Mouse (Mus musculus) heart, postnatal 0 days (tissue): ENCODE results near the gene Tmc4. TPM values are rescaled to one million over a fixed set of nuclear protein-coding genes. Genes with fewer than 3 reads are reported as not detected.

Experiments
- ATAC-seq: fragments of 200-750 bp; cut with Nextera tagmentation; 2 replicates; pipeline ENCODE4 v1.8.0; 2017; ENCODE audit warnings: low read depth, moderate number of reproducible peaks, moderate library complexity; ENCODE audit not compliant: insufficient read depth
- DNase-seq: peaks from one replicate; pipeline ENCODE4 v3.0.0-alpha.2; 2016; ENCODE audit warnings: low spot score
- H3K27ac ChIP-seq: fragments of 300-500 bp; sonication (generic); 2 replicates; pipeline ENCODE4 v1.5.1; 2014; ENCODE audit warnings: low read depth, mild to moderate bottlenecking
- H3K27me3 ChIP-seq: fragments of 300-500 bp; sonication (generic); 2 replicates; pipeline ENCODE4 v1.6.1; 2014; ENCODE audit warnings: low read length, mixed read lengths; ENCODE audit not compliant: control insufficient read depth, insufficient read depth
- H3K36me3 ChIP-seq: fragments of 300-500 bp; sonication (generic); replicated peaks from 2 replicates; pipeline ENCODE4 v1.6.1; 2014; ENCODE audit warnings: low read length, mixed read lengths; ENCODE audit not compliant: control insufficient read depth, insufficient read depth
- H3K4me1 ChIP-seq: fragments of 300-500 bp; sonication (generic); 2 replicates; pipeline ENCODE4 v1.6.1; 2014; ENCODE audit warnings: antibody characterized with exemption; ENCODE audit not compliant: control insufficient read depth, insufficient read depth
- H3K4me2 ChIP-seq: fragments of 300-500 bp; sonication (generic); 2 replicates; pipeline ENCODE4 v1.6.1; 2014; ENCODE audit warnings: low read depth, mild to moderate bottlenecking, low read length, moderate library complexity
- H3K4me3 ChIP-seq: fragments of 300-500 bp; sonication (generic); 2 replicates; pipeline ENCODE4 v1.5.1; 2014; ENCODE audit warnings: low read depth, low read length
- H3K9ac ChIP-seq: fragments of 300-500 bp; sonication (generic); replicated peaks from 2 replicates; pipeline ENCODE4 v1.6.1; 2014; ENCODE audit warnings: low read depth, low read length, mixed read lengths
- H3K9me3 ChIP-seq: fragments of 300-500 bp; sonication (generic); replicated peaks from 2 replicates; pipeline ENCODE4 v1.6.1; 2016; ENCODE audit warnings: low read length; ENCODE audit not compliant: control insufficient read depth
- CTCF ChIP-seq: IDR thresholded peaks from 2 replicates; pipeline ENCODE4 v1.5.1; 2016; ENCODE audit warnings: antibody characterized with exemption, control low read depth, low read depth
- EP300 ChIP-seq: IDR thresholded peaks from 2 replicates; pipeline ENCODE4 v1.6.1; 2016; ENCODE audit warnings: antibody characterized with exemption, low read depth
- WGBS: fragments of 180-500 bp; shearing (Covaris S2); extraction: QIAGEN DNeasy Blood & Tissue Kit; methylation state at CpG from one replicate; pipeline ENCODE4 v1.1.7; 2014; 5-methylcytosine and 5-hydroxymethylcytosine counted together
- polyA plus RNA-seq: library from polyadenylated mRNA; unstranded; fragments of >200 nt; fragmentation: Nextera tagmentation; extraction: Ambion mirVana; gene quantifications from 2 replicates; pipeline ENCODE4 v1.2.1, GENCODE M21; 2015
- total RNA-seq: library from RNA; depleted of rRNA; stranded (reverse); fragments of >200 nt; gene quantifications from 2 replicates; pipeline ENCODE4 v1.2.3, GENCODE M21; 2014; ENCODE audit warnings: low replicate concordance

Tmc4 gene
- total and polyA plus RNA-seq, 2 experiments from 2014 or later: 0.99 to 2.3 TPM

DNA sequence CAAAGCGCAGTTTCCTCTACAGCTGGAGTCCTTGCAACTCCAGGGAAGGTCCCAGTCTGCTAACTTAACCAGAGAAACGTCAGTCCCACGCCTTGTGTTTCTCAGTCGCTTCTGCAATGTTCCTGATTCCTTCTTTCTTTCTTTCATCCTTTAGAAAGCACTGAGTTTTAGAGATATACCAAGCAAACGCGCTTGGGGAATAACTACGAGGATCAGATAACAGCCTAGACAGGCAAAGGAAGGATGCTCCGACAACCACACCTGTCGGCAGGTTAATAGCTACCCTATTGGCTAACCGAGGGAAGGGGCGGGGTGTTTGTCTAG is 33.0 kb downstream of the Tmc4 start:
- DNase-seq (no peak), ATAC-seq (no peak)
- 2% methylated on average over 11 of the region's 11 CpGs for WGBS
- peak overlapping the region; percentile 51 for H3K4me2 ChIP-seq
- H3K4me1 ChIP-seq: peaks cover 23% of the 10 kb centered on the region
- peak overlapping the region; percentile 44; the same call in 1 of the 2 replicates for H3K27ac ChIP-seq
- TF ChIP-seq EP300 (no peak), CTCF (no peak)
- H3K9ac ChIP-seq: no peak overlapping the region
- H3K36me3 ChIP-seq: peaks cover 22% of the 10 kb centered on the region
- H3K4me3 ChIP-seq: peak overlapping the region; percentile 40
- no peaks in the 10 kb centered on the region for H3K9me3 ChIP-seq
- no peaks in the 10 kb centered on the region for H3K27me3 ChIP-seq

DNA sequence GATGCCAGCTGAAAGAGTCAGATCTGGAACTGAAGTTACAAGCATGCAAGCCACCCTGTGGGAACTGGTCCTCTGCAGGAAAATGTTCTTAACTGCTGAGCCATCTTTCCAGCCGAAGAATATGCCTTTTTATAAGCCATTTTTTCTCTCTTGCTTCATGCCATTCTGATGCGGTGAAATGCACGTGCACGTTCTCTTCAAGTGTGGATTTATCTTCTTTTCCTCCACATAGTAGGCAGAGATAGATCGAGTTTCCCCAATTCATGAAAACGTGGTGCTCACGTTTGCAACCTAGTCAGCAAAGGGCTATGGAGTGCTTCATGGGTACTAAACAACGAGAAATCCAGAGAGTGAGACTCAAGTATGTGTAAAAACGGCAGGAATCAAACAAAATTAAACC is 33.5 kb downstream of the Tmc4 start:
- WGBS: 25% methylated on average over 9 of the region's 9 CpGs
- peak overlapping the region; percentile 51 for H3K4me2 ChIP-seq
- H3K4me1 ChIP-seq: peaks cover 23% of the 10 kb centered on the region
- no peak for DNase-seq
- no peak overlapping the region for H3K9ac ChIP-seq
- H3K27ac ChIP-seq: no peak overlapping the region
- H3K36me3 ChIP-seq: peaks cover 27% of the 10 kb centered on the region
- no peaks in the 10 kb centered on the region for H3K9me3 ChIP-seq
- ATAC-seq: no peak
- H3K27me3 ChIP-seq: no peaks in the 10 kb centered on the region
- no peak for TF ChIP-seq CTCF
- TF ChIP-seq EP300: no peak
- H3K4me3 ChIP-seq: peak overlapping the region; percentile 40; the same call in 1 of the 2 replicates

DNA sequence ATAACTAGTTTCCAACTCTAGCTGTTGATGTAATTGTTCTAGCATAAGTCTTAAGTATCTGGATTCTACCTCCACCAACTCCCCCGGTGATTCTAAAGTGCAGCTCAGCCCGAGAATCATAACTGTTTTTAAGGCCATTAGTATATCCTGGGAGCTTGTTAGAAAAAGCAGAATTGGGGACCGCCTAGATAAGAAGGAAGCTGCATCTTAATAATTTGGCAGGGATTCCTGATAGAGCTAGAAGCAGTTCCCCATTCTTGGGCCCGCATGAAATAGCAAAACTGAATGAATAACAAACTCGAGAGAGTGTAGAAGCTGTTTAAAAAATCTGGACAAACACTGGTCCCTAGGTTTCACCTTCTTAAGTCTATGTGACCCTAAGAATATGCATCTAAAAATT is 33.9 kb downstream of the Tmc4 start:
- WGBS: 50% methylated on average over 5 of the region's 5 CpGs
- no peak overlapping the region for H3K4me3 ChIP-seq
- no peak overlapping the region for H3K4me2 ChIP-seq
- peaks cover 31% of the 10 kb centered on the region for H3K36me3 ChIP-seq
- H3K27me3 ChIP-seq: no peaks in the 10 kb centered on the region
- peaks cover 19% of the 10 kb centered on the region for H3K4me1 ChIP-seq
- DNase-seq (no peak), ATAC-seq (no peak)
- no peak overlapping the region for H3K27ac ChIP-seq
- no peaks in the 10 kb centered on the region for H3K9me3 ChIP-seq
- no peak overlapping the region for H3K9ac ChIP-seq
- TF ChIP-seq EP300 (no peak), CTCF (no peak)

DNA sequence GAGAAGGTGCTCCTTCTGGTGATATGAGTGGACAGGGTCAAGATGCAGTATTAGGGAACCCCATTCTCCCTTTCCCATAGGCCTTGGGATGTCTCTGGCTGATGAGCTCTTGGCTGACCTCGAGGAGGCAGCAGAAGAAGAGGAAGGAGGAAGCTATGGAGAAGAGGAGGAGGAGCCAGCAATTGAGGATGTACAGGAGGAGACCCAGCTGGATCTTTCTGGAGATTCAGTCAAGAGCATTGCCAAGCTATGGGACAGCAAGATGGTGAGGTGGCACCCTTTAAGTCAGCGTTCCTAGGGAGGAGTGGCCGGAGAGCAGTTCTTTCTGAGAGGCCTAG is 46.9 kb downstream of the Tmc4 start:
- no peaks in the 10 kb centered on the region for H3K27me3 ChIP-seq
- H3K4me3 ChIP-seq: peak overlapping the region; percentile 84
- H3K9ac ChIP-seq: peak overlapping the region; percentile 85; the same call in 1 of the 2 replicates
- peaks cover 21% of the 10 kb centered on the region for H3K36me3 ChIP-seq
- ATAC-seq (no peak), DNase-seq (no peak)
- H3K4me2 ChIP-seq: peak overlapping the region; percentile 79
- H3K4me1 ChIP-seq: peaks cover 13% of the 10 kb centered on the region
- 55% methylated on average over 3 of the region's 3 CpGs for WGBS
- H3K9me3 ChIP-seq: no peaks in the 10 kb centered on the region
- no peak for TF ChIP-seq EP300
- H3K27ac ChIP-seq: no peak overlapping the region

- Histone ChIP-seq H3K4me3 (peak within 1 kb of the TSS; percentile 84), H3K27me3 (no peaks in the 10 kb centered on the region), H3K9ac (peak within 1 kb of the TSS; percentile 85), H3K4me2 (peak within 1 kb of the TSS; percentile 79), H3K27ac (peak within 1 kb of the TSS; percentile 95), H3K36me3 (peaks cover 20% of the 10 kb centered on the region), H3K9me3 (no peaks in the 10 kb centered on the region), H3K4me1 (peaks cover 13% of the 10 kb centered on the region)
- TF ChIP-seq EP300 (peak; percentile 85), CTCF (no peak)
- ATAC-seq: peak; percentile 90
- WGBS: 1% methylated on average over 47 of the region's 47 CpGs
- DNase-seq: peak; percentile 96
These were observed 47.5 kb downstream of the Tmc4 start, which contains the start of the genes Tfpt and Prpf31 for GRCm38 (mm10) chr7:3629543-3630477. Gene Tfpt, minus strand, starts transcription at chr7:3629929. Gene Prpf31, plus strand, starts transcription at chr7:3629985.
